Mouse (Mus musculus): ENCODE measurements around the gene Celf2. TPM values are rescaled to one million over a fixed set of nuclear protein-coding genes. Genes with fewer than 3 reads are reported as not detected.
A peak's percentile ranks its signal among the peaks of the same experiment; 100 is the strongest.

Gene Celf2
- total RNA-seq, 2 experiments from 2014 or later = 478 to 500 TPM

DNA sequence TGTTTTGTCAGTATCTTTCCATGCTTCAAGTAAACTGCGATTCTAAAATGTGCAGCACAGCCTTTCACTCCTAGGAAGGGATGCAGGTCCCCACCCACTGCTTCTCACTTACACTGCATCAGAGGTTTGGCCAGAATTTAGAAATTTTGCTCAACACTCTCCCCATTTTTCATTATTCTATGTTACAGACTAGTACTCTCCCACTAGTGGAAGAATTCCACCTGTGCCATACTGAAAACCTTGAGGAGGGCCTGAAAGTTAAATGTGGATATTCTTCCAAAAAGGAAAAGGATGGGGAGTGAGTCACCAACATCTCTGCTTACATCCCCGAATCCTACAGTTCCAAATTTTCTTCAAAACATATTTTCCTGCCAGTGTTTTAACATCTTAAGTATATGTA, 276.0 kb downstream of the Celf2 start:
- intact Hi-C loops (cut with DNase I) = no loop called here

DNA sequence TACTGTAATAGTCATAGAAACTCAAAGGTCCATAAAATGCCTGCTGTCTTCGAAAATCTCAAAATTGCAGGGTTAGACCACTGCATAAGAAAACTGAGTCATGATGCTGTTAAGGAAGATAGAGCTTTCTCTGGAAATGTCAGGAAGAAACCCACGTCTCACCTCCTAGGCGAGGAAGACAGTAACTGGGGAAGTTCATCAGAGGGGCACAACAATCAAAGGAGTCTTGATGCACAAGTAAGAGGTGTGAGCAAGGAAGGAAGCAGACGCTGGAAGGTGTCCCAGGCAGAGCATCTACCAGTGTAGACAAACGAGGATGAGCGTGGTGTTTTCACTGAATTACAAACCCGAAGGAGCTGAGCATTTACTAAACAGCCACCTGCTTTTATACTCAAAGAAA, 282.6 kb downstream of the Celf2 start:
- intact Hi-C loops (cut with DNase I) = no loop called here
- no peak for DNase-seq (ENCODE audit: low spot score in 2 of 2)

More for the DNA sequence above, 276.0 kb downstream of the Celf2 start:
- DNase-seq (ENCODE audit: low spot score in 2 of 2) = no peak

DNA sequence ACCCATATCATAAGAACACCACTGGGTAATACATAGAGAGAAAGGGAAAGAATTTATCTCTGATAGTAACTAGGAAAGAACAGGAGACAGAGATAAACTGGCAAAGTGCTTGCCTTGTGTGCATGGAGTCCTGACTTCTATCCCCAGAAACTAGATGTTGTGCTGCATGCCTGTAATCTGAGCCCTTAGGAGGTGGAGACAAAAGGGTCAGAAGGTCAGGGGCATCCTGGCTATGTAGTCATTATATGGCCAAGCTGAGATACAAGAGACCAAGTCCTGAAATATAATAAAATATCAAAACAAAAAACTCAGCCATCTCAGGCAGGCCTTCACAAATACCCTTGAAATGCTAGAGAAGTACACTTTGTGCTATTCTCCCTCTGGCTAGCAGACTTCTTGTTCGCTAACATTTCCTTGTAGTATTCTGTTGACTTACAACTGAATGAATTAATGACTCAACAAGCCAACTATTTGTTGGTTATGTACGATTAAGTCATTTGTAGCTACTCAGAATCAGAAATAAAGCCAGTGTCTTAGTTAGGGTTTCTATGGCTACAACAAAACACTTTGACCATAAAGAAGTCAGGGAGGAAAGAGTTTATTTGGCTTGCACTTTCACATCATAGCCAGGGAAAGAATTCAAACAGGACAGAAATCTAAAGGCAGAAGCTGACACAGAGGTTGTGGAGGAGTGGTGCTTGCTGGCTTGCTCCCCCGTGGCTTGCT, 284.9 kb downstream of the Celf2 start:
- no peak for DNase-seq (ENCODE audit: low spot score in 2 of 2)
- intact Hi-C loops (cut with DNase I) = no loop called here

DNA sequence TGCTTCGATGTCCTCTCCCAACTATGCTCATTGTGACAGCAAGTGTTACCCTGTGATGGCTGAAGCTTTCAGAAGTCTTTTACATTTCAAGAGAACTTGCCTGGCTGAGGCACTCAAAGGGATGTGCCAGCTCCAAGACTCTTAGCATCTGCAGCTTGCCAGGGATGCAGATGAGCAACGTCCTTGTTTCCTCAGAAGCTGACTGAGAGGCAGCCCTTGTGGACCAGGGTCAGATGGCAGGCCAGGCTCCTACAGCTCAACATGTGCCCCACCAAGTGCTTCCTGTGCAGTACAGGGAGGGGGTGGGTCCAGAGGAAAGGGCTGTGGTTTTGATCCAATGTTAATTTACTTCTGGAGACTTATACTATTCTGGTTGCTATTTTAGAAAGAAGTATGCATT, 285.8 kb downstream of the Celf2 start:
- DNase-seq (ENCODE audit: low spot score in 2 of 2) = no peak
- intact Hi-C loops (cut with DNase I) = no loop called here

DNA sequence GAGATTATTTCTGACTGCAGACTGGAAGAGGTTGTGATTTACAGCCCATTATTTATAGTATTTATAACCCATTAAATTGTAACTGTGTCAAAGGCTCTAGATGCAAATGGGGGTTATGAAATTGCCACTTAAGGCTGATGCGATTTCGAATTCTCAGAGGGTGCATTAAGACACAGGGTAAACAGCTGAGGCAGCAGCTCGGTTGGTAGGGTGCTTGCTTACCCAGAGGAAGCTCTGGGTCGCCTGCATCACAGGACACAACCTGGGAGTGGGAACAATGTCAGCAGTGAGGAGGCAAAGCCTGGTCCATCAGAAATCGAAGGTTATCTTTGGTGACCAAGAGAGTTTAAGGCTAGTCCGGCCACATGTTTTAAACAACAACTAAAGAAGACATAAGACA, 286.5 kb downstream of the Celf2 start:
- intact Hi-C loops (cut with DNase I) = no loop called here
- DNase-seq (ENCODE audit: low spot score in 2 of 2) = no peak

DNA sequence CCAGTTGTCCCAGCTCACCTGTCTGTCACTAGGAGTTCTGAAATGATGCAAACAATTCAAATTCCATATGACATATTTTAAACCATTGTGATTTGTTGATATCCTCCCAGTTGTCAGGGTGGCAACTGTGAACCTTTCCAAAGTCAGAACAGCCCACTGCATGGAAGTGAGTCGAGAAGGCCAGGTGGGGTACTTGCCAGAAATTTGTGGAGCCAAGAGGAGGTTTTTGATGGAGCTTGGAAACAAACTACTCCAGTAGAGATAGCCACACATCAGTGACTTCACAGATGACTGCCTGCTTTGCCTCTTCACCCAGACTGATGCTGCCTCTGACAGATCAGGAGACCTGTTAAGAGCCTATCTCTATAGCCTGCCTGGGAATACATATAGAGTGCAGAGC, 287.5 kb downstream of the Celf2 start:
- no peak for DNase-seq (ENCODE audit: low spot score in 2 of 2)
- intact Hi-C loops (cut with DNase I) = no loop called here

DNA sequence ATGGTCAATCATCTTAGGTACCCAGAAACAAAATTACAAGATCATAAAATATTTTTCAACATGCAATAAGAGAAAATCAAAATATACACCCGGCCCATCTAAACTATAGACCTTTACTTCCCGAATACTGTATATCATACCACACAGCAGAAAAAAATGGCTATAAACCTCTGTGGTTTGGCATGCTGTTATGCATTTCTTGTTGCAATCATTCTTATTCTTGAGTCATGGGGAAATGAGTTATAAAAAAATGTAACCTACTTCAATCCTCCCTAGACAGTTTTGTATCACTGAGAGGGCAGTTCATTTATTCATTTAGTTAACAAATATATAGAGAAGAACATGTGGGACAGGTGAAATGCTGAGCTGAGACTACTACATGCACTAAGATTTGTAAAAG, 291.3 kb downstream of the Celf2 start:
- DNase-seq (ENCODE audit: low spot score in 2 of 2) = no peak
- intact Hi-C loops (cut with DNase I) = no loop called here

DNA sequence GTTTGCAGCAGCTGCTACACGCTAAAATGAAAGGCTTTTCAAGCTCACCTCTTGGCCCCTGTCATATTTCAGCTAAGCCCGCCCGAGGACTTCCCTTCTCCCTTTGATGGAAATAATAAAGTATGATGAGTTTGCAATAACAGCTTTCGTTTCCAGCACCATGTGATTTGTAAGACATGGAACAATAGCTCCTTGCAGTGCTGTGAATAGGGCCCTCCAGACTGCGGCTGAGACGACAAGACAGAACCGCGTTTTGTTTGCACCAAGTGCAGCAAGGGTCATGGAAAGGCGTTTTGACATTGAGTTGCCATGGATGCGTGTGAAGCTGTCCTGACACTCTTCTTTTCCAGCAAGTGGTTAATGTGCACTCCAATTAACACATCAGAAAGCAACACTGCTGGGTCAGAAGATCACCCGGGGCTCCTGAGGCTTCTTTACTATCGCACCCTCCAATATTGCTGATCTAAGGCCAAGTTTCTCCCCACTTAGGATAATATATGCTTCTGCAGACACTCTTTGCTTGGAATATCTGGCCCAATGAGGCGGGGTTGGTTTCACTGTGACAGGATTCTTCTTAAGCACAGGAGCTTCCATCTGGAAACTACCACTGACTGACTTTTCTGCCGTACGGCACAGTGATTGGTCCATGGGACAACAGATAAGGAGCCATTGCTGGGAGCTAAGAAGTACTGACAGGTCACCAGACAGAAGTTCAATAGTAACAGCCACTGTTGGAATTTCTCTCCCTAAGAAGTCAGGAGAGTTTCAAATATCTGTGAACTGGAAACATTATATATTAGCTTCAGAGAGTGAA, 301.5 kb downstream of the Celf2 start:
- no peak for DNase-seq (ENCODE audit: low spot score in 2 of 2)
- intact Hi-C loops (cut with DNase I) = no loop called here

DNA sequence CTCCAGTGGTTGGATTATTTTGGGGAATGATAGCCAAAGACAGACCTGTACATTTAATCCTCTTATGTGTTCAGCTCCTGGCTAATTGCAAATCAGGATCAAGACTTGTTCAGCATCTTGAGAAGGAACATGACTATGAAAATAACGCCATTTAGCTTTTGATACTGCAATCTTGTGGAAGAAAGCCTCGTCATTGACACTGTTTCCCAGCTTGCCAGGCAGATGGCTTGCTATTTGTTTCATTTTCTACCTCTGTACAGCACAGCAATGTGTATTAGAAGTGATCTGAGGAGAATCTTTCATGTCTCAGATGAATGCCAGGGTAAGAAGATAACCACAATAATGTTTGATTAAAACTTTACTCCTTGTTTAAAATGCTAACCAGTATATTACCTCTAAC, 315.9 kb downstream of the Celf2 start:
- no peak for DNase-seq (ENCODE audit: low spot score in 2 of 2)
- intact Hi-C loops (cut with DNase I) = no loop called here

DNA sequence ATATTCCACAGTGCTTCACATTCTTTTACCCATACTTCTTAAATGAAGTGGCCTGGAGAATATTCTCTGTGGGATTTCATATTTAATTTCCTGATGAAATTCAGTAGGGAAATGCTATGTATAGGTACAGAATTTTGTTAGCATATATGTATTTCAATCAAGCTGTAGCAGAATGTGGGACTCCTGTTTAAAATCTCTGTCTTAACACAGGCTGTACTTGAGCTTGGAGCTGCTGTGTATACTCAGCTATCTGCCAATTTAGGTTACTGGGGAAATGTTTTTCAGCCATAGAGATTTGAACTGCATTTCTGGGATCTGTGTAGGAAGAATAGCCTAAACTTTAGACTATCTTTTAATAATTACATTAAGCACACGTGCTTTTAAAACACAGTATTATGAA, 330.2 kb downstream of the Celf2 start:
- intact Hi-C loops (cut with DNase I) = no loop called here
- peak in 1 of 2 experiments; percentile 33 for DNase-seq (ENCODE audit: low spot score in 2 of 2)

DNA sequence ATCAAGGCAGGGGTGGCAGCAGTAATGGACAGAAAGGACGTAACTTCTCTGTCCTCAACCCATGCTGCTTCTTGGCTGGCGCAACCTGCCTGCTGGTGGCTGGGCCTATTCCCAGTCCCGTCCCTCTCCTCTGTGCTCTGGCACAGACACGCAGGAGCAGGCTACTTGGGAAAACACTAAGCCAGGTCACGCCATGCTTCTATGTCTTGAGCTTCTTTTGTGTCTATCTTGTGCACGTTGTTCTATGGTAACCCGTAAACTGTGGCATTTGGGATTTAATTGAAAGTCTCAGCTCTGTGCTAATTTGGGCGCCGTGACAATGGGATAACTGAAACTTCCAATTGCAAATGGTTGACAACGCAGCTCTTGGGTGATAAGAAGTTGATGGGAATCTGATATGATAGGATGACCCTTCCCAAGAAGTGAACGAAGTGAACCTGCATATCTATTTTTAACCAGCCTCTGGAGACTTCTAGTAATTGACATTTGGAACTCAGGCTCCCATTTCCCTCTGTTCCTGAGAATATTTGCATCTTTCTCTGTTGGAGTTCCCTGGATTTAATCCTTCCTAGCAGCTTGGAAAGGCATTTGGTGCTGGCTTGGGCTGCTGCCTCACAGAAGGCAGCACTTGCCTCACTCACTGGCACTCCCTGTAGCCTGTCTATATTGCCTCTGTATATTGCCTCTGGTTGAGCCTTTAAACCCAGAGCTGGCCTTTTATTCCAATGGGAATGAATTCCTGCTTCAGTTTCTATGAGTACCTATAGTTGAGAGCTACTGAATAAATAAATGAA, 335.9 kb downstream of the Celf2 start:
- no peak for DNase-seq (ENCODE audit: low spot score in 2 of 2)

DNA sequence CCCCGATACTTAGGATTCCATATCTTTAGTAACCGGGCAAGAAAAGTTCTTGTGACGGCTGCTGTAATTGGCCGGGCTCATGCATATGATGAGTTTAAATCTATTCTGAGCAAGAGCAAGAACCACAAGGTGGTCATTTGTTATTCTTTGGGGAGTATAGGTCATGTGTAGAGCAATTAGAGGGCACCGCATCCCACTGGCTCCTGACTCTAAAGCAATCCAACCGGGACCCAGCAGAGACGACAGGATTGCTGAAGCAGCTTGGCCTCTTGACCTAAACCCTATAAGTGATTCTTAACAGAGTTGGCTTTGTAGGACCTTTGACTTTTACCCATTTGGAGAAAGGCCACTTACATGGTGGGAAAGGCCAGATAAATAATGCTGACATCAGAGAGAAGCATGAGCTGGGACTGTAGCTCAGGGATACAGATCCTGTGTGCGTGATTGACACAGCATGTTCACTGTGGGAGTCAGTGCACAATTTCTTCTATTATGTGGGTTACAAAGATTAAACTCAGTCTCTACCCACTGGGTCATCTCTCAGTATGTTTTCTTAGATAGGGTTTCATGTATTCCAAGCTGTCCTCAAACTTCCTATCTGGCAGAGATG, 338.2 kb downstream of the Celf2 start:
- DNase-seq (ENCODE audit: low spot score in 2 of 2) = no peak
- intact Hi-C loops (cut with DNase I) = no loop called here

More for the DNA sequence above, 335.9 kb downstream of the Celf2 start:
- intact Hi-C loops (cut with DNase I) = no loop called here

DNA sequence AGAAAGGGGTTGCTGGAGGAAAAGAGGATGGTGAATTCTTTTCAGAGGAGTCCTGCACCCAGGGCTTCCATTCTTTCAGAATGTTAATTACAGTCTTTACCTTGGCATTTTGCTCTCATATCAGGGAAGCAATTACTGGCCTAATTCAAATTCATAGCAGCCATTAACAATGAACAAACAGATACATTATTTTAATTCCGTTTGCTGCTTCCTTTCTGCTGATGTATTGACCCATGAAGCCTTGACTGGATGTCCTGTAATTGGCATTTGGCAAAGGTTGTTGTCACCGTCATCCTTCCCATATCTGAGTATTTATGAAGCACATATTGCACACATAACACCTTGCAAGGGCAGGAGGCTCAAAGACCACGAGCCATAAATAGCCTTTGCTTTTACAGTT, 343.6 kb downstream of the Celf2 start:
- DNase-seq (ENCODE audit: low spot score in 2 of 2) = no peak
- intact Hi-C loops (cut with DNase I) = no loop called here

DNA sequence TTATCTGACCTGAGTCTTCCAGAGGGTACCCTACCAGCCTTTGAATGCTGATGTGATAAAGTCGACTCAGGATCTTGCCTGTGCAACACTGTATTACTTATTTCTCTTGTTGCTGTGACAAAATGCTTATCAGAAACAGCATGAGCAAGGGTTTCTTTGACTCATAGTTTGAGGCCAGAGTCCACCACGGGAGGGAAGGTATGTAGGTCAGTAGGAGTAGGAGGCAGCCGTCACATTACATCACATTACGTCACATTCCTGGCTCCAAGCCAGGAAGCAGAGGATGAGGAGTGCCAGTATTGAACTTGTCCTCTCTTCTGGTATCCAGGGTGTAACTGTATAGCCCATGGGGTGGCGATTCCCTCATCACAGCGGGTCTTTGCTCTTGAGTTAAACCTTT, 349.3 kb downstream of the Celf2 start:
- DNase-seq (ENCODE audit: low spot score in 2 of 2) = no peak

DNA sequence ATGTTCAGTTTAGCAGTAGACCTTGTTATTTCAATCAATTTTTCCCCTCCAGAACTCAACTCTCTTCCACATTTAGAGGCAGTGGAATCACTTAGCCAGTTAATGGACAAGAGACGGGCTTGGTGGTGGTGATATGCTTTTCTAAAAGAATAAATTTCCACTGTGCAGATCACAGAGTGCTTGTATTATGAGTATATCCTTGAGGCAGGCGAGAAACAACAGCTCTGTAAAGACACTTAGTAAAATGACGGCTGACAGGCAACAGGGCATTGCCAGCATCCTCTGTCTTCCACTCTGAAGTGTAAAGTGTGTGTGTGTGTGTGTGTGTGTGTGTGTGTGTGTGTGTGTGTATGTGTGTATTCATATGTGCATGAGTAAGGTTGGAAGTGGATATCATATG, 362.1 kb downstream of the Celf2 start:
- intact Hi-C loops (cut with DNase I) = no loop called here

More for the DNA sequence above, 349.3 kb downstream of the Celf2 start:
- intact Hi-C loops (cut with DNase I) = no loop called here

DNA sequence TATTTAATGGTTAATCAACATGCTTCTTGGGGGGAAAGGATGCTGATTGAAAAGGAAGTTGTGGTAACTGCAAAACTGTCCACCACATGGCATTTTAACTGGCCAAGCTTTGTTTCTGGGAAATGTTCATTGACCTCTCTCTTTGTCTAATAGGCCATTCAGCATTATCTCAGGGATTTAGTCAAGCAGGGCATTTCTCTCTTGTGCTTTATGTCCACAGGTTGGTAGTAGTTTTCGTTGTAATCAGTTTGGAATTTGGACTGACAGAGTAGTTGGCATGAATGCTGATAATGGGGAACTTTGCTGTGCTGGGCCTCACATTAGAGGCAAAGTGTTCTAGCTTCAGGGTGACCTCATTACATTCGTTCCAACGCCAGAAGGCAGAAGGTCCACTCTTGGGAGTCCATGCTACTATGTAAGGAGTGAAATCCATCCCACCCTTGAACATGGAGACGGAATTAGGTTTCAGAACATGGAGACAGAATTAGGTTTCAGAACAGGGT, 363.8 kb downstream of the Celf2 start:
- intact Hi-C loops (cut with DNase I) = no loop called here
- no peak for DNase-seq (ENCODE audit: low spot score in 2 of 2)

More for the DNA sequence above, 362.1 kb downstream of the Celf2 start:
- DNase-seq (ENCODE audit: low spot score in 2 of 2) = no peak

DNA sequence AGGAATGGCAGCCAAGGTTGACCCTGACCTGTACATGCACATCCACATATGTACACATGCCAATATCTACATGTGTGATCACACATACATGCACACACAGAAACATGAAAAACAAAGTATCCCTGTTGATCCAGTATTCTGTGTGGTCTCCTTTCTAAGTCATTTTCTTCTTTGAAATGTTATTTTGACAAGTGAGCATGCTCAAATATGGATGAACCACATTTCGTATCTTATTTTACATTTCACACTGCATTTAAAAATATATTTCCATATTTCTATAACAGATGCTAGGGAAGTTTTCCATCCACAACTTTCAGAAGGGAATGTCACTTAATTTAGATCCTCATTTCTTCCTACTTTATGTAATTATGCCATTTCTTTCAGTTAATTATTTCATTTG, 364.5 kb downstream of the Celf2 start:
- DNase-seq (ENCODE audit: low spot score in 2 of 2) = peak in 1 of 2 experiments; percentile 42
- intact Hi-C loops (cut with DNase I) = no loop called here

DNA sequence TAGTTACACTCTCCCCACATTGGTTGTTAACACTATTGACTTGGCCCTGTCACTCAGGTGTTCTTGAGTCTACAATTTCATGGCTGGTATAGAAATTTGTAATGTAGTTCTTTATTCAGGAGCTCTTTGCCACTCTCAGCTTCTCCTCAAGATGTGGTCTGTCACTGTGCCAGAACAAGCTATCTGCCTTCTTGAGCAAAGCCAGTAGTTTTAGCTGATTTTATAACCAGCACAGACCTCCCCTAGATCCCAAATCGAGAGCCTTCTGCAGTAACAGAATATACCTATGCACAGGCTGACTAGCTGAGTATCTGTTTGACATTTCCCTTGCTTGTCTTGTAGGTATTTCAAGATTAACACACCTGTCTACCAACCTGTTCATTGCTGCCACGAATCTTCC, 386.0 kb downstream of the Celf2 start:
- no peak for DNase-seq (ENCODE audit: low spot score in 2 of 2)
- intact Hi-C loops (cut with DNase I) = no loop called here

DNA sequence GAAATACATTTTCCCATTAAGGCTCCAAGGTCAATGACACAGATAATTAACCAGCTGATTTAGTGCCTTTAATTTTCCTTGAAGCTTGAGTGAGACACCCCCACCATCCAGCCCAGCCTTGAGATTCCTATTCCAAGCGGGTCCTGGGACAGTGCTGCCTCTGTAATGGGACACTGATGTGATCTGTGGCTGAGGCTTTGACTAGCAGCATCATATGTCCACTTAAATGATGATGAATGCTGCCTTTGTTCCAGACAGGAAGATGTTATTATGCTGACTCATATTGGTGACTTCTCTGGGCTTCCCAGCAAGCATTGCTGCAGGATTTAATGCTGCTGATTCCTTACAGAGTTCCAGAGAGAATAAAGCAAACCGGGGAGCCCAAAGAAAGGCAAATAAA, 393.6 kb downstream of the Celf2 start:
- DNase-seq (ENCODE audit: low spot score in 2 of 2) = no peak
- intact Hi-C loops (cut with DNase I) = no loop called here

DNA sequence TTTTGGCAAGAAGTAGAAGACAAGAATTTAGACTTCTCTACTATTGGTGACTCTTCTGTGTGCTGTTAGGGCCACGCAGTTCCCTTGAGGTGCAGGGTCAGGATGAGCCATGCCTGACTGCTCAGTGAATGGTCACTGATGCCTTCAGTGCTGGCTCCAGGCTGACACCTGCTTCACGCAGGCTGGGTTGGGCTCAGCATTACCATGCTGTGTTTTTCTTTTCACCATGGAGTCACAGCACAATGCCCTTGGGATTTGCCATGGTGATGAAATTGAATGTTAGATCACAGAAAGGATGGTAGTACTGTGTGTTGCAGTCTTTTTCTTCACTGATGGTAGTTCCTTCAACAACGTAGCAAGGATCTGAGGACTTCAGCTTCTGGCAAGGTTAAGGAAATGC, 394.2 kb downstream of the Celf2 start:
- DNase-seq (ENCODE audit: low spot score in 2 of 2) = no peak
- intact Hi-C loops (cut with DNase I) = no loop called here
